Mouse (Mus musculus): ENCODE results near the gene Gys2.

DNA sequence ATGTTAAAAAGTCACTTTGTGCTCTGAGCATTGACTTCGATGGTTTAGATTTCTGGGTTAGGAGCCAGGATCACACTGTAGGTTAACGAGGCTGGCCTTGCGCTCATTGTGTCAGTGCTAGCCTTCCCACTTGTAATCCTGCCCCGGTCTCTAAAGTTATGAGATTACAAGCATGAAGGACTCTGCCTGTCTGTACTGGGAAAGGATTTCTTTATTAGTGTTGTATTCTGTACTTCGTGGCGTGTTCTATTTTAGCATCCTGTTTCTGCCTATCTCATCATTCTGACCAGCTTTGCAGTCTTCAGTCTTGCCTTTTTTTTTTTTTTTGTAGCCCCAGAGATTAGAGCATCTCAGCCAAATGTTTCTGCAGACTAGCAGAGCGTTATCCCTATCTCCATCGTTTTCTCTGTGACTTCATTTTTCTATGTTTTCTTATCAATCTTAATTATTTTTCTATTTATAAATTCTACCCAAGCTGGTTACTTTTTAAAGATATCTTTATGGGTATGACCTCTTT lies 85.1 kb downstream of the Gys2 start:
- TF ChIP-seq CTCF (IDR thresholded peaks at IDR 0.05; ENCODE audit: insufficient read depth, low read depth, low read length) (no peak), POLR2A (IDR thresholded peaks at IDR 0.05; ENCODE audit: insufficient read depth, low read depth, low read length) (no peak)
